ENCODE assay signal across 9 mouse cellular contexts in the genomic region with DNA sequence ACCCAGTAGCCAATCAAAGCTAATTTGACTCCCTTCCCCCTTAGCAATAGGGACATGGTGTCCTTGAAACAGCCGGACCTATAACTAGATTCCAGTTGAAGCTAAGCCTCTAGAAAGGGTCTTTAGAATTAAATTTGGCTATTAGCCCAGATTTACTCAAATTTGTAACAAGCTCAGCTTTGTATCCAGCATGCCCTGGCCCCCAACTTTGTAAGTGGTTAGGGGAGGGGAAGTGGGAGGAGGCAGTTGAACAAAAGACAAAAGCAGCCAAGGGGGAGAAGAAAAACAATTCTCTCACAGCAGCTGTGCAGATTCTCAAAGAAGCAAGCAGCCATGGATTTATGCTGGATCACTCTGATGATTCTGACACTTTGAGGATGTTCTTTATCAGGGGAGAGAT. TPM values are rescaled to one million over a fixed set of nuclear protein-coding genes. Genes with fewer than 3 reads are reported as not detected.
A peak's percentile ranks its signal among the peaks of the same experiment; 100 is the strongest.
DNase-seq lines count a peak whose midpoint lies in the region; ATAC-seq and TF ChIP-seq lines count a peak whose summit lies in the region.
"Had no signal": no experiment of that assay in that cellular context is flagged by ENCODE, and none has a peak within 500 bp of the region (broad histone marks: within the 10 kb centered on the region; RNA-seq: fewer than 3 reads in every experiment).

No protein-coding gene starts in this region.

- H3K27ac ChIP-seq in limb, embryonic 12.5 days, result peak overlapping the region; percentile 81
- H3K27ac ChIP-seq in limb, embryonic 10.5 days, result no peak overlapping the region
- 0 out of 2 replicates have a peak overlapping the region, but pooled peaks have one; percentile 13 for H3K27ac ChIP-seq in embryonic facial prominence, embryonic 12.5 days
- H3K27ac ChIP-seq in forebrain, postnatal 0 days (ENCODE audit: low read depth, low read length), result peak overlapping the region; percentile 67
- H3K27ac ChIP-seq in midbrain, embryonic 16.5 days (ENCODE audit: low read length), result peak overlapping the region; percentile 48; the same call in 1 of the 2 replicates
- H3K27ac ChIP-seq in intestine, postnatal 0 days (ENCODE audit: low read depth, low read length), result no peak overlapping the region

- no peaks in the 10 kb centered on the region for H3K4me1 ChIP-seq in limb, embryonic 12.5 days (replicated peaks)
- H3K4me1 ChIP-seq in limb, embryonic 10.5 days, result no peaks in the 10 kb centered on the region
- H3K4me1 ChIP-seq in embryonic facial prominence, embryonic 12.5 days, result no peaks in the 10 kb centered on the region
- no peaks in the 10 kb centered on the region for H3K4me1 ChIP-seq in forebrain, postnatal 0 days (ENCODE audit: insufficient read depth)
- H3K4me1 ChIP-seq in midbrain, embryonic 16.5 days (ENCODE audit: control insufficient read depth, insufficient read depth, low read length), result peaks cover 2% of the 10 kb centered on the region; the same call in 1 of the 2 replicates
- no peaks in the 10 kb centered on the region for H3K4me1 ChIP-seq in intestine, postnatal 0 days (replicated peaks; ENCODE audit: control insufficient read depth, insufficient read depth, low read length)

- no peak overlapping the region for H3K4me3 ChIP-seq in limb, embryonic 12.5 days (replicated peaks)
- no peak overlapping the region for H3K4me3 ChIP-seq in limb, embryonic 10.5 days
- no peak overlapping the region for H3K4me3 ChIP-seq in embryonic facial prominence, embryonic 12.5 days
- no peak overlapping the region for H3K4me3 ChIP-seq in forebrain, postnatal 0 days (ENCODE audit: low read depth, low read length)
- no peak overlapping the region for H3K4me3 ChIP-seq in midbrain, embryonic 16.5 days (ENCODE audit: low read depth, low read length)
- H3K4me3 ChIP-seq in intestine, postnatal 0 days (ENCODE audit: low read depth, low read length), result no peak overlapping the region

- no peak overlapping the region for H3K4me2 ChIP-seq in limb, embryonic 12.5 days
- H3K4me2 ChIP-seq in embryonic facial prominence, embryonic 12.5 days (replicated peaks), result no peak overlapping the region
- H3K4me2 ChIP-seq in forebrain, postnatal 0 days (ENCODE audit: low read depth), result no peak overlapping the region
- H3K4me2 ChIP-seq in midbrain, embryonic 16.5 days (ENCODE audit: low read length), result no peak overlapping the region
- no peak overlapping the region for H3K4me2 ChIP-seq in intestine, postnatal 0 days (replicated peaks; ENCODE audit: low read depth)

- ATAC-seq in limb, embryonic 12.5 days (ENCODE audit: insufficient number of reproducible peaks, insufficient read depth, low FRiP score, low TSS enrichment, low read depth), result peak; percentile 52; the same call in 1 of the 2 replicates
- peak; percentile 41; the same call in 1 of the 2 replicates for ATAC-seq in embryonic facial prominence, embryonic 12.5 days (ENCODE audit: insufficient number of reproducible peaks, insufficient read depth, low FRiP score, low TSS enrichment)
- ATAC-seq in forebrain, postnatal 0 days, result peak; percentile 91
- ATAC-seq in midbrain, embryonic 16.5 days, result peak; percentile 75
- ATAC-seq in intestine, postnatal 0 days, result no peak
- no peak for ATAC-seq in erythroblast, adult 5-6 weeks (replicated peaks; ENCODE audit: low FRiP score, poor library complexity, severe bottlenecking)
- ATAC-seq: liver, postnatal 0 days had no signal

- H3K36me3 ChIP-seq in limb, embryonic 12.5 days, result no peaks in the 10 kb centered on the region
- H3K36me3 ChIP-seq in limb, embryonic 10.5 days, result no peaks in the 10 kb centered on the region
- no peaks in the 10 kb centered on the region for H3K36me3 ChIP-seq in embryonic facial prominence, embryonic 12.5 days
- no peaks in the 10 kb centered on the region for H3K36me3 ChIP-seq in forebrain, postnatal 0 days (ENCODE audit: insufficient read depth)
- H3K36me3 ChIP-seq in midbrain, embryonic 16.5 days (ENCODE audit: control insufficient read depth, insufficient read depth, low read length), result no peaks in the 10 kb centered on the region
- no peaks in the 10 kb centered on the region for H3K36me3 ChIP-seq in intestine, postnatal 0 days (ENCODE audit: control insufficient read depth, insufficient read depth)

- no peak for TF ChIP-seq CTCF in forebrain, postnatal 0 days (IDR thresholded peaks at IDR 0.05; ENCODE audit: low read depth)
- TF ChIP-seq CTCF in intestine, postnatal 0 days (IDR thresholded peaks at IDR 0.05; ENCODE audit: low read depth), result no peak

- H3K9me3 ChIP-seq in limb, embryonic 12.5 days, result no peaks in the 10 kb centered on the region
- no peaks in the 10 kb centered on the region for H3K9me3 ChIP-seq in limb, embryonic 10.5 days (replicated peaks)
- H3K9me3 ChIP-seq in embryonic facial prominence, embryonic 12.5 days, result no peaks in the 10 kb centered on the region
- H3K9me3 ChIP-seq in forebrain, postnatal 0 days (ENCODE audit: low read length), result no peaks in the 10 kb centered on the region
- no peaks in the 10 kb centered on the region for H3K9me3 ChIP-seq in midbrain, embryonic 16.5 days (replicated peaks; ENCODE audit: control insufficient read depth, low read length, poor library complexity, severe bottlenecking)
- no peaks in the 10 kb centered on the region for H3K9me3 ChIP-seq in intestine, postnatal 0 days (ENCODE audit: control insufficient read depth)

- DNase-seq in limb, embryonic 10.5 days (ENCODE audit: low spot score), result no peak
- DNase-seq in forebrain, postnatal 0 days, result peak; percentile 53
- DNase-seq: kidney, postnatal 4 days; liver, postnatal 0 days had no signal

- no peak overlapping the region for H3K9ac ChIP-seq in limb, embryonic 12.5 days (replicated peaks)
- H3K9ac ChIP-seq in embryonic facial prominence, embryonic 12.5 days, result no peak overlapping the region
- H3K9ac ChIP-seq in forebrain, postnatal 0 days, result no peak overlapping the region
- H3K9ac ChIP-seq in midbrain, embryonic 16.5 days (ENCODE audit: low read depth, low read length), result no peak overlapping the region
- no peak overlapping the region for H3K9ac ChIP-seq in intestine, postnatal 0 days (ENCODE audit: low read depth, low read length)
- H3K9ac ChIP-seq: liver, postnatal 0 days had no signal

- H3K27me3 ChIP-seq in limb, embryonic 12.5 days, result peaks cover 16% of the 10 kb centered on the region
- H3K27me3 ChIP-seq in limb, embryonic 10.5 days (ENCODE audit: low read depth, poor library complexity, severe bottlenecking), result peaks cover 77% of the 10 kb centered on the region
- H3K27me3 ChIP-seq in embryonic facial prominence, embryonic 12.5 days, result peaks cover 6% of the 10 kb centered on the region; the same call in 1 of the 2 replicates
- H3K27me3 ChIP-seq in forebrain, postnatal 0 days (ENCODE audit: insufficient read depth, low read length), result no peaks in the 10 kb centered on the region
- H3K27me3 ChIP-seq in midbrain, embryonic 16.5 days (ENCODE audit: control insufficient read depth, insufficient read depth, low read depth, low read length), result no peaks in the 10 kb centered on the region
- H3K27me3 ChIP-seq in intestine, postnatal 0 days (replicated peaks; ENCODE audit: control insufficient read depth, insufficient read depth, low read length), result no peaks in the 10 kb centered on the region

- WGBS in limb, embryonic 12.5 days, result 46% methylated on average over 1 of the region's 1 CpGs
- 84% methylated on average over 1 of the region's 1 CpGs for WGBS in limb, embryonic 10.5 days
- 26% methylated on average over 1 of the region's 1 CpGs for WGBS in embryonic facial prominence, embryonic 12.5 days
- WGBS in forebrain, postnatal 0 days, result 18% methylated on average over 1 of the region's 1 CpGs
- WGBS in midbrain, embryonic 16.5 days, result 20% methylated on average over 1 of the region's 1 CpGs
- WGBS in intestine, postnatal 0 days, result 59% methylated on average over 1 of the region's 1 CpGs

RNA-seq across cellular contexts. Expression of a gene that starts 32.8 kb away (rescaled TPM):
- 17.0 and 17.2 TPM in 2 replicates for polyA plus RNA-seq in limb, embryonic 12.5 days (2016; fragmentation: Nextera tagmentation; extraction: Ambion mirVana)
- polyA plus RNA-seq in limb, embryonic 10.5 days (2016; fragmentation: Nextera tagmentation; extraction: Ambion mirVana), result 5.3 and 7.4 TPM in 2 replicates
- 27.2 and 31.0 TPM in 2 replicates for polyA plus RNA-seq in embryonic facial prominence, embryonic 12.5 days (2016; fragmentation: Nextera tagmentation; extraction: Ambion mirVana)
- 431 and 491 TPM in 2 replicates for total RNA-seq in forebrain, postnatal 0 days (2014; rRNA removed)
- polyA plus RNA-seq in forebrain, postnatal 0 days (2015; fragmentation: Nextera tagmentation; extraction: Ambion mirVana), result 290 and 385 TPM in 2 replicates
- polyA plus RNA-seq in midbrain, embryonic 16.5 days (2015; fragmentation: Nextera tagmentation; extraction: Ambion mirVana), result 278 and 282 TPM in 2 replicates
- polyA plus RNA-seq in intestine, postnatal 0 days (2015; fragmentation: Nextera tagmentation; extraction: Ambion mirVana), result 6.7 and 7.6 TPM in 2 replicates
- total RNA-seq in erythroblast, adult 5-6 weeks (2015; ENCODE audit: low replicate concordance), result not detected in 2 replicates
- total RNA-seq in erythroblast, adult 5-6 weeks (2017; ENCODE audit: low replicate concordance), result 0.09 TPM in 1 of 2 replicates, not detected in the other

Comparison
In these comparisons a context has a peak if more than half of its experiments do, and no peak if none do; other contexts are left out.
1. H3K27ac ChIP-seq: peak in limb, embryonic 12.5 days (single experiment), embryonic facial prominence, embryonic 12.5 days (single experiment), forebrain, postnatal 0 days (single experiment) and midbrain, embryonic 16.5 days (single experiment); none in limb, embryonic 10.5 days (single experiment) and intestine, postnatal 0 days (single experiment).
2. ATAC-seq: peak in limb, embryonic 12.5 days (single experiment), embryonic facial prominence, embryonic 12.5 days (single experiment), forebrain, postnatal 0 days (single experiment) and midbrain, embryonic 16.5 days (single experiment); none in intestine, postnatal 0 days (single experiment) and erythroblast, adult 5-6 weeks (single experiment).